Mouse (Mus musculus): ENCODE results near the gene Dcdc2c. TPM values are rescaled to one million over a fixed set of nuclear protein-coding genes. Genes with fewer than 3 reads are reported as not detected.

The Dcdc2c gene
- total RNA-seq, 1 experiment = 0.71 TPM

DNA sequence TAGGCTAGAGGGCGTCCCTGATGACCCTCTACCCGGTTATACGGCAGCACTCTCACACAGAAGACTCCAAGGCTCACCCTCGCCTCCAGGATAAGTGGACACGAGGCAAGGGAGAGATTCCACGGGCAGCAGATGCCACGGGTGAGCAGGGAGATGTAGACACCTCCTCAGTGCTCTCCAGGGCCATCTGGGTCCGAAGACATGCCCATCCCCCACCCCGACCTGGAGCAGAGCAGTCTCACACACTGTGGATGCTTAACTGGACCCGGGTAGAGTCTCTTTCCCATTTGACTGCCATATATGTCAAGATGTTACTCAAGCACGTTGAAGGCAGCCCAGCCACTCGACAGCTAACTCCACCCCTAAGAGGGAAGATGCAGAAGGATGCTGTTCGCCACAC lies 38.2 kb upstream of the Dcdc2c start:
- Histone ChIP-seq H3K9me3 (ENCODE audit: control insufficient read depth, insufficient read depth, low read depth, low read length) (no peaks in the 10 kb centered on the region), H3K36me3 (ENCODE audit: control insufficient read depth, insufficient read depth, low read length, poor library complexity, severe bottlenecking) (no peaks in the 10 kb centered on the region), H3K4me3 (ENCODE audit: insufficient read depth in 1 of 2, low read depth in 1 of 2, low read length in 2 of 2, poor library complexity in 1 of 2, severe bottlenecking in 1 of 2) (no peak overlapping the region), H3K27ac (ENCODE audit: insufficient read depth, low read depth, low read length, poor library complexity, severe bottlenecking) (no peak overlapping the region), H3K4me1 (ENCODE audit: control insufficient read depth in 2 of 2, insufficient read depth in 2 of 2, low read length in 2 of 2, poor library complexity in 1 of 2) (no peaks in the 10 kb centered on the region), H3K9ac (ENCODE audit: insufficient read depth, low read depth, low read length, poor library complexity, severe bottlenecking) (no peak overlapping the region)
- in situ Hi-C loops (cut with MboI; ENCODE audit: low sequenced_read_pairs in 2 of 2, unreplicated experiment in 2 of 2) = no loop called here
- TF ChIP-seq ZNF384 (IDR thresholded peaks at IDR 0.05; ENCODE audit: low read depth, low read length) (no peak), MAFK (IDR thresholded peaks at IDR 0.05; ENCODE audit: insufficient read depth, low read depth, low read length) (no peak), HCFC1 (IDR thresholded peaks at IDR 0.05; ENCODE audit: borderline replicate concordance, insufficient read depth, low read length) (no peak), CHD2 (IDR thresholded peaks at IDR 0.05; ENCODE audit: low read depth, low read length) (no peak), ZC3H11A (IDR thresholded peaks at IDR 0.05; ENCODE audit: borderline replicate concordance, low read depth, low read length) (no peak)
- no peak for DNase-seq (ENCODE audit: low read depth, low spot score)

DNA sequence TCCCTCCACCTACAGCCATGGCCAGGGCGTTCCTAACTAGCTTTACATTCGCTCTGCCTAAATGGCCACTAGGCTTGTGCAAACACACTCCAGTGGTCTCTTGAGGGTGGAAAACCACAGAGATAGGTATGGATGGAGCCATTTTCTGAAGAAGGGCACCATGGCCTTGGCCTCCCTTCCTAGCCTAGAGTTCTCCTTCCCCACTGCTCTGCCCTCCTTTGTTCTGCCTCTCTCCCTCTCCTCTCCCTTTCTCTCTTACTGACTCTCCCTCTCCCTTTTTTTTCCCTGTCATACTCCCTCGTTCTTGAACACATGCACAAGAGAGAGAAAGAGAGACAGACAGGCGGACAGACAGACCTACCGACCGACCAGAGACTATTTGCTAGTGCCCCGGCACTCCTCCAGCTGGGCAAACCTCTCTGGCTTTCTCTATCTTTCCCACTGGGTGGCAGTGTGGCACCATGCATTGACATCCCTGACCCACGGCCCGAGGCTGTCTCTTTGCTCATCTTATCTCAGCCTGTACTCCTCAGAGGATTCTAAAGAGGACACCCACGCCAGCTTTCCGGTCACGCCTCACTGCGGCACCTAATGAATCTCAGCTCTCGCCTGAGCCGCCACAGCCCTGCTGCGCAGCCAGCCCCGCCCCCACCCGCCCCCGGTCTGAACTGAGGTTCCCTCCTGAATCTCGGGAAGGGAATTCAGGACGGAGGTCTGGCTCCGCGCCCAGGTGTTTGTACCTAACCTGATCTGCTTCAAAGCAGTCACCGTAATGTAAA lies 37.1 kb upstream of the Dcdc2c start:
- H3K4me3 ChIP-seq (ENCODE audit: insufficient read depth in 1 of 2, low read depth in 1 of 2, low read length in 2 of 2, poor library complexity in 1 of 2, severe bottlenecking in 1 of 2) = peak overlapping the region; percentile 27 to 47; a peak in 3 of 4 replicates

DNA sequence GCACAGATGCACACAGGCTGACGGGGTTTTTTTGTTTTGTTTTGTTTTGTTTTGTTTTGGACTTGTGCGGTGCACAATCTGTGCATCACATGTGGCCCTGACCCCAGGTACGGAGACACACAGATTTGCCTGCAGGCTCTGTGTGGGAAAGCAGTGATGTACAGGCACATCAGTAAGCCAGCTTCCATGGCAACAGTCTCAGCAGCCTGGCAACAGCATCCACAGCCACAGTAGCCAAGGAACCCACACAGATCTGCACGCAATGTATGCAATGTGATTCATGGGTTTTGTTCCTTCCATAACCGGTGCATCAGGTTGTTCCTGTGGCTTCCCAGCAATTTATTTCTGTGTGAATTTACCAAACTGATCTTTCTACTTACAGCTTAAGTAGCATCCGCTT lies 35.8 kb upstream of the Dcdc2c start:
- Histone ChIP-seq H3K36me3 (ENCODE audit: control insufficient read depth, insufficient read depth, low read length, poor library complexity, severe bottlenecking) (no peaks in the 10 kb centered on the region), H3K27ac (ENCODE audit: insufficient read depth, low read depth, low read length, poor library complexity, severe bottlenecking) (no peak overlapping the region), H3K4me3 (ENCODE audit: insufficient read depth in 1 of 2, low read depth in 1 of 2, low read length in 2 of 2, poor library complexity in 1 of 2, severe bottlenecking in 1 of 2) (no peak overlapping the region), H3K9me3 (ENCODE audit: control insufficient read depth, insufficient read depth, low read depth, low read length) (no peaks in the 10 kb centered on the region), H3K9ac (ENCODE audit: insufficient read depth, low read depth, low read length, poor library complexity, severe bottlenecking) (no peak overlapping the region), H3K4me1 (ENCODE audit: control insufficient read depth in 2 of 2, insufficient read depth in 2 of 2, low read length in 2 of 2, poor library complexity in 1 of 2) (no peaks in the 10 kb centered on the region)
- no peak for DNase-seq (ENCODE audit: low read depth, low spot score)
- in situ Hi-C loops (cut with MboI; ENCODE audit: low sequenced_read_pairs in 2 of 2, unreplicated experiment in 2 of 2) = no loop called here
- TF ChIP-seq ZC3H11A (IDR thresholded peaks at IDR 0.05; ENCODE audit: borderline replicate concordance, low read depth, low read length) (no peak), ZNF384 (IDR thresholded peaks at IDR 0.05; ENCODE audit: low read depth, low read length) (no peak), HCFC1 (IDR thresholded peaks at IDR 0.05; ENCODE audit: borderline replicate concordance, insufficient read depth, low read length) (no peak), MAFK (IDR thresholded peaks at IDR 0.05; ENCODE audit: insufficient read depth, low read depth, low read length) (no peak), CHD2 (IDR thresholded peaks at IDR 0.05; ENCODE audit: low read depth, low read length) (no peak)

More for the DNA sequence above, 37.1 kb upstream of the Dcdc2c start:
- in situ Hi-C loops (cut with MboI; ENCODE audit: low sequenced_read_pairs in 2 of 2, unreplicated experiment in 2 of 2) = no loop called here
- H3K9me3 ChIP-seq (ENCODE audit: control insufficient read depth, insufficient read depth, low read depth, low read length) = no peaks in the 10 kb centered on the region
- H3K36me3 ChIP-seq (ENCODE audit: control insufficient read depth, insufficient read depth, low read length, poor library complexity, severe bottlenecking) = no peaks in the 10 kb centered on the region
- no peaks in the 10 kb centered on the region for H3K4me1 ChIP-seq (ENCODE audit: control insufficient read depth in 2 of 2, insufficient read depth in 2 of 2, low read length in 2 of 2, poor library complexity in 1 of 2)
- H3K27ac ChIP-seq (ENCODE audit: insufficient read depth, low read depth, low read length, poor library complexity, severe bottlenecking) = no peak overlapping the region
- no peak overlapping the region for H3K9ac ChIP-seq (ENCODE audit: insufficient read depth, low read depth, low read length, poor library complexity, severe bottlenecking)
- DNase-seq (ENCODE audit: low read depth, low spot score) = peak; percentile 69
- TF ChIP-seq MAFK (IDR thresholded peaks at IDR 0.05; ENCODE audit: insufficient read depth, low read depth, low read length) (no peak), HCFC1 (IDR thresholded peaks at IDR 0.05; ENCODE audit: borderline replicate concordance, insufficient read depth, low read length) (no peak), ZC3H11A (IDR thresholded peaks at IDR 0.05; ENCODE audit: borderline replicate concordance, low read depth, low read length) (peak; percentile 86), CHD2 (IDR thresholded peaks at IDR 0.05; ENCODE audit: low read depth, low read length) (no peak), ZNF384 (IDR thresholded peaks at IDR 0.05; ENCODE audit: low read depth, low read length) (no peak)

DNA sequence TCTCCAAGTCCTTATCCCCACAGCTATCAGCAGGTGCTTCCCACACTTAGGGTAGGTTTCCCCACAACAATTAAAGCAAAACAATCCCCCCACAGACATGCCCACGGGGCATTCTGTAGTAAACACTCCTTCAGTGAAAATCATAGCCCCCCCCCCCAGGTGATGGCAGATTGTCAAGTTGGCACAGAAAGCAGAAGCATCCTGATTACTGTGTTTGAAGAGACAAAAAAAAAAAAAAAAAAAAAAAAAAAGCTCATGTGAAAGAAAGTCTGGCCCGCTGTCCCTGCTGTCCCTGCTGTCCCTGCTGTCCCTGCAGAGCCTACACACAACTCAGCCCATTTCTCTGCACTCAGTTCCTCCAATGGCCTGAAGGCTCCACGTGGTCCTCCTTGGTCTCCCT lies 31.8 kb upstream of the Dcdc2c start:
- Histone ChIP-seq H3K9me3 (ENCODE audit: control insufficient read depth, insufficient read depth, low read depth, low read length) (no peaks in the 10 kb centered on the region), H3K36me3 (ENCODE audit: control insufficient read depth, insufficient read depth, low read length, poor library complexity, severe bottlenecking) (no peaks in the 10 kb centered on the region), H3K4me3 (ENCODE audit: insufficient read depth in 1 of 2, low read depth in 1 of 2, low read length in 2 of 2, poor library complexity in 1 of 2, severe bottlenecking in 1 of 2) (no peak overlapping the region), H3K27ac (ENCODE audit: insufficient read depth, low read depth, low read length, poor library complexity, severe bottlenecking) (no peak overlapping the region), H3K9ac (ENCODE audit: insufficient read depth, low read depth, low read length, poor library complexity, severe bottlenecking) (no peak overlapping the region), H3K4me1 (ENCODE audit: control insufficient read depth in 2 of 2, insufficient read depth in 2 of 2, low read length in 2 of 2, poor library complexity in 1 of 2) (no peaks in the 10 kb centered on the region)
- no peak for DNase-seq (ENCODE audit: low read depth, low spot score)
- in situ Hi-C loops (cut with MboI; ENCODE audit: low sequenced_read_pairs in 2 of 2, unreplicated experiment in 2 of 2) = no loop called here
- TF ChIP-seq CHD2 (IDR thresholded peaks at IDR 0.05; ENCODE audit: low read depth, low read length) = no peak
- no peak for TF ChIP-seq MAFK (IDR thresholded peaks at IDR 0.05; ENCODE audit: insufficient read depth, low read depth, low read length)
- no peak for TF ChIP-seq ZC3H11A (IDR thresholded peaks at IDR 0.05; ENCODE audit: borderline replicate concordance, low read depth, low read length)
- no peak for TF ChIP-seq HCFC1 (IDR thresholded peaks at IDR 0.05; ENCODE audit: borderline replicate concordance, insufficient read depth, low read length)
- no peak for TF ChIP-seq ZNF384 (IDR thresholded peaks at IDR 0.05; ENCODE audit: low read depth, low read length)
